ENCODE assay signal across 10 mouse cellular contexts in the genomic region with DNA sequence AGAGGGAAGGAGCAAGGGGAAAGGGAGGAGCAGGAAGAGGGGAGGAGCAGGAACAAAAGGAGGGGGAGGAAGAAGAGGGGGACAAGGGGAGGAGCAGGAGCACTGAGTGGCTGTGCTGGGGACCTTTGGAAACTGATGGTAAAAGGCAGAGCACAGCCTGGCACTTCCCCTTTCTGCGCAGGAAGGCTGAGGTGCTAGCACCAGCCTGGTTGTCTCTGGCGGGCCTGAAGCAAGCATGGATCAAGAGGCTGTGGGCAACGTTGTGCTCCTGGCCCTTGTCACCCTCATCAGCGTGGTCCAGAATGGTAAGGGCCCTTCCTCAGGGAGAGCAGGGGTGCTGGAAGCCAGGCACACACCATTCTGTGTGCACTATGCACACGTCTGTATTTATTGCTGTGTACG. TPM values are rescaled to one million over a fixed set of nuclear protein-coding genes. Genes with fewer than 3 reads are reported as not detected.
DNase-seq lines count a peak whose midpoint lies in the region; ATAC-seq and TF ChIP-seq lines count a peak whose summit lies in the region.
"Had no signal": no experiment of that assay in that cellular context is flagged by ENCODE, and none has a peak within 500 bp of the region (broad histone marks: within the 10 kb centered on the region; RNA-seq: fewer than 3 reads in every experiment).

No protein-coding gene starts in this region.

- no peak overlapping the region for H3K27ac ChIP-seq in lung, embryonic 16.5 days (ENCODE audit: low read length)
- H3K27ac ChIP-seq in brown adipose tissue, adult 24 weeks (replicated peaks; ENCODE audit: low read depth, low read length): peak overlapping the region; percentile 23
- H3K27ac ChIP-seq in liver, embryonic 15.5 days (replicated peaks): peak overlapping the region; percentile 45; the same call in 1 of the 2 replicates
- H3K27ac ChIP-seq in small intestine, adult 2 months (ENCODE audit: insufficient read depth, low read depth, low read length): no peak overlapping the region
- H3K27ac ChIP-seq in intestine, postnatal 0 days (ENCODE audit: low read depth, low read length): no peak overlapping the region
- H3K27ac ChIP-seq: midbrain, embryonic 15.5 days had no signal

- WGBS in lung, embryonic 16.5 days: 44% methylated on average over 6 of the region's 6 CpGs
- 18% methylated on average over 6 of the region's 6 CpGs for WGBS in liver, embryonic 15.5 days (ENCODE audit: insufficient replicate concordance)
- WGBS in small intestine, adult 2 months: 42% methylated on average over 6 of the region's 6 CpGs
- 35% methylated on average over 5 of the region's 6 CpGs for WGBS in intestine, postnatal 0 days

- no peak overlapping the region for H3K4me2 ChIP-seq in lung, embryonic 16.5 days (ENCODE audit: low read depth, low read length)
- H3K4me2 ChIP-seq in liver, embryonic 15.5 days: no peak overlapping the region; the same call in 1 of the 2 replicates
- no peak overlapping the region for H3K4me2 ChIP-seq in intestine, postnatal 0 days (replicated peaks; ENCODE audit: low read depth)
- H3K4me2 ChIP-seq: midbrain, embryonic 15.5 days had no signal

- no peaks in the 10 kb centered on the region for H3K9me3 ChIP-seq in lung, embryonic 16.5 days (ENCODE audit: control insufficient read depth, low read length)
- H3K9me3 ChIP-seq in liver, embryonic 15.5 days (replicated peaks): no peaks in the 10 kb centered on the region
- H3K9me3 ChIP-seq in intestine, postnatal 0 days (ENCODE audit: control insufficient read depth): no peaks in the 10 kb centered on the region
- H3K9me3 ChIP-seq: midbrain, embryonic 15.5 days had no signal

- no peak overlapping the region for H3K9ac ChIP-seq in lung, embryonic 16.5 days (ENCODE audit: low read length)
- no peak overlapping the region for H3K9ac ChIP-seq in liver, embryonic 15.5 days
- H3K9ac ChIP-seq in intestine, postnatal 0 days (ENCODE audit: low read depth, low read length): no peak overlapping the region
- H3K9ac ChIP-seq: midbrain, embryonic 15.5 days had no signal

- H3K27me3 ChIP-seq in lung, embryonic 16.5 days (ENCODE audit: control insufficient read depth, insufficient read depth, low read depth, low read length): no peaks in the 10 kb centered on the region
- H3K27me3 ChIP-seq in liver, embryonic 15.5 days: no peaks in the 10 kb centered on the region
- no peaks in the 10 kb centered on the region for H3K27me3 ChIP-seq in small intestine, adult 2 months (ENCODE audit: control insufficient read depth, insufficient read depth, low read length)
- H3K27me3 ChIP-seq in intestine, postnatal 0 days (replicated peaks; ENCODE audit: control insufficient read depth, insufficient read depth, low read length): no peaks in the 10 kb centered on the region
- H3K27me3 ChIP-seq: midbrain, embryonic 15.5 days had no signal

- H3K4me3 ChIP-seq in lung, embryonic 16.5 days (ENCODE audit: low read length): no peak overlapping the region
- peak overlapping the region; percentile 47 for H3K4me3 ChIP-seq in brown adipose tissue, adult 24 weeks (ENCODE audit: insufficient read depth, low read depth, low read length)
- peak overlapping the region; percentile 40 for H3K4me3 ChIP-seq in liver, embryonic 15.5 days (replicated peaks)
- peak overlapping the region; percentile 19 for H3K4me3 ChIP-seq in small intestine, adult 2 months (ENCODE audit: low read depth, low read length)
- no peak overlapping the region for H3K4me3 ChIP-seq in intestine, postnatal 0 days (ENCODE audit: low read depth, low read length)
- H3K4me3 ChIP-seq: midbrain, embryonic 15.5 days had no signal

- no peak for DNase-seq in lung, postnatal 10 days
- DNase-seq in right cerebral cortex, postnatal 4 days: no peak
- DNase-seq in gastrocnemius, adult 8-10 months (ENCODE audit: low spot score in 2 of 2): no peak

- ATAC-seq in lung, embryonic 16.5 days (ENCODE audit: low read depth): peak; percentile 15; the same call in 1 of the 2 replicates
- ATAC-seq in liver, embryonic 15.5 days (ENCODE audit: insufficient read depth): peak; percentile 36
- no peak for ATAC-seq in intestine, postnatal 0 days
- ATAC-seq: intestine, embryonic 16.5 days; midbrain, embryonic 15.5 days had no signal

- no peak for TF ChIP-seq CTCF in small intestine, adult 2 months (IDR thresholded peaks at IDR 0.05; ENCODE audit: extremely low read depth, insufficient read length, insufficient replicate concordance, low read depth, low read length)
- no peak for TF ChIP-seq CTCF in intestine, postnatal 0 days (IDR thresholded peaks at IDR 0.05; ENCODE audit: low read depth)

- TF ChIP-seq POLR2A in small intestine, adult 2 months (IDR thresholded peaks at IDR 0.05; ENCODE audit: low read depth, low read length): no peak

- H3K36me3 ChIP-seq in lung, embryonic 16.5 days (ENCODE audit: control insufficient read depth, insufficient read depth, low read length): no peaks in the 10 kb centered on the region
- no peaks in the 10 kb centered on the region for H3K36me3 ChIP-seq in liver, embryonic 15.5 days (replicated peaks)
- no peaks in the 10 kb centered on the region for H3K36me3 ChIP-seq in small intestine, adult 2 months (ENCODE audit: control insufficient read depth, insufficient read depth, low read length)
- no peaks in the 10 kb centered on the region for H3K36me3 ChIP-seq in intestine, postnatal 0 days (ENCODE audit: control insufficient read depth, insufficient read depth)
- H3K36me3 ChIP-seq: midbrain, embryonic 15.5 days had no signal

- H3K4me1 ChIP-seq in lung, embryonic 16.5 days (replicated peaks; ENCODE audit: control insufficient read depth, insufficient read depth, low read length): no peaks in the 10 kb centered on the region
- H3K4me1 ChIP-seq in brown adipose tissue, adult 24 weeks (ENCODE audit: control insufficient read depth, insufficient read depth, insufficient read length, low read length): no peaks in the 10 kb centered on the region
- peaks cover 17% of the 10 kb centered on the region; the same call in 1 of the 2 replicates for H3K4me1 ChIP-seq in liver, embryonic 15.5 days (replicated peaks)
- no peaks in the 10 kb centered on the region for H3K4me1 ChIP-seq in small intestine, adult 2 months (ENCODE audit: control insufficient read depth, insufficient read depth, insufficient read length, low read length)
- H3K4me1 ChIP-seq in intestine, postnatal 0 days (replicated peaks; ENCODE audit: control insufficient read depth, insufficient read depth, low read length): no peaks in the 10 kb centered on the region
- H3K4me1 ChIP-seq: midbrain, embryonic 15.5 days had no signal

RNA-seq across cellular contexts. Expression of gene Alox5ap, which starts 0.3 kb away (rescaled TPM):
- polyA plus RNA-seq in lung, embryonic 16.5 days (2015; fragmentation: Nextera tagmentation; extraction: Ambion mirVana): 22.0 and 22.9 TPM in 2 replicates
- 9.8 and 12.4 TPM in 2 replicates for polyA plus RNA-seq in brown adipose tissue, adult 24 weeks (2012; ENCODE audit: insufficient read depth, insufficient read length, missing spikeins)
- polyA plus RNA-seq in liver, embryonic 15.5 days (2015; fragmentation: Nextera tagmentation; extraction: Ambion mirVana): 47.2 and 48.4 TPM in 2 replicates
- polyA plus RNA-seq in small intestine, adult 2 months (2012; rRNA removed): 12.3 and 21.8 TPM in 2 replicates
- 4.6 and 4.9 TPM in 2 replicates for polyA plus RNA-seq in intestine, postnatal 0 days (2015; fragmentation: Nextera tagmentation; extraction: Ambion mirVana)
- 1 to 10 TPM; 2.2 to 4.3 (median 2.8) TPM for total RNA-seq in gastrocnemius, adult 8-10 months (2022)

Comparison
In these comparisons a context has a peak if more than half of its experiments do, and no peak if none do; other contexts are left out.
1. H3K27ac ChIP-seq: peak in brown adipose tissue, adult 24 weeks (single experiment) and liver, embryonic 15.5 days (single experiment); none in lung, embryonic 16.5 days (single experiment), small intestine, adult 2 months (single experiment) and intestine, postnatal 0 days (single experiment).
2. H3K4me3 ChIP-seq: peak in brown adipose tissue, adult 24 weeks (single experiment), liver, embryonic 15.5 days (single experiment) and small intestine, adult 2 months (single experiment); none in lung, embryonic 16.5 days (single experiment) and intestine, postnatal 0 days (single experiment).